Mouse (Mus musculus): Measurements from ENCODE around the gene Zfyve19. TPM values are rescaled to one million over a fixed set of nuclear protein-coding genes. Genes with fewer than 3 reads are reported as not detected.

The Zfyve19 gene
- polyA plus RNA-seq, 1 experiment from 2014 or later = 61.7 TPM

DNA sequence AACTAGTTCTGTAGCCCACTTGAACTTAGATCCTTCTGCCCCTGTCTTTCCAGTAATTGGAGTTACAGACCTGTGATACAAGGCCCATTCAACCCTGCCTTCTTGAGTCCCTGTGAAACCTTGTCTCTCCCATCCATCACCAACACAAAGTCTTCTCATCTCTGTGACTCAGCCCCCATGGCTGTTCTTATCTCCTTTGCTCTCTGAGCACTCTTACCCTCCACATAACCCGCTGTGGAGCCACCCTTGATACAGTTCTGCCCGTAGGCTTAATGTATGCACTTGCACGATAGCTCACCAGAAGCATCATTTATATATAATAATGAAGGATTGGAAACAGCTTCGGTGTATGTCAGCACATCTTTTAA lies 32.4 kb downstream of the Zfyve19 start:
- Histone ChIP-seq H3K9ac (no peak overlapping the region), H3K4me1 (replicated peaks; ENCODE audit: control insufficient read depth, insufficient read depth, low read length) (peaks cover 6% of the 10 kb centered on the region; the same call in 1 of the 2 replicates), H3K9me3 (ENCODE audit: control insufficient read depth, low read length) (no peaks in the 10 kb centered on the region), H3K36me3 (replicated peaks; ENCODE audit: control insufficient read depth, insufficient read depth) (no peaks in the 10 kb centered on the region), H3K4me3 (replicated peaks; ENCODE audit: low read length) (no peak overlapping the region), H3K27me3 (ENCODE audit: control insufficient read depth, insufficient read depth, low read length) (peaks cover 43% of the 10 kb centered on the region), H3K4me2 (replicated peaks) (no peak overlapping the region), H3K27ac (no peak overlapping the region)
- WGBS = 95% methylated on average over 4 of the region's 4 CpGs
- no peak for DNase-seq (ENCODE audit: low spot score)
- ATAC-seq (ENCODE audit: low FRiP score) = no peak

GRCm38 (mm10) chr2:119242548-119242947 lies 34.1 kb downstream of the Zfyve19 start:
- Histone ChIP-seq H3K4me3 (replicated peaks; ENCODE audit: low read length) (no peak overlapping the region), H3K27ac (no peak overlapping the region), H3K36me3 (replicated peaks; ENCODE audit: control insufficient read depth, insufficient read depth) (no peaks in the 10 kb centered on the region), H3K4me1 (replicated peaks; ENCODE audit: control insufficient read depth, insufficient read depth, low read length) (no peaks in the 10 kb centered on the region), H3K9ac (no peak overlapping the region), H3K4me2 (replicated peaks) (no peak overlapping the region), H3K27me3 (ENCODE audit: control insufficient read depth, insufficient read depth, low read length) (peaks cover 26% of the 10 kb centered on the region), H3K9me3 (ENCODE audit: control insufficient read depth, low read length) (no peaks in the 10 kb centered on the region)
- DNase-seq (ENCODE audit: low spot score) (no peak), ATAC-seq (ENCODE audit: low FRiP score) (no peak)
- 84% methylated on average over 9 of the region's 9 CpGs for WGBS

GRCm38 (mm10) chr2:119245246-119245645 lies 36.8 kb downstream of the Zfyve19 start:
- Histone ChIP-seq H3K9ac (no peak overlapping the region), H3K4me3 (replicated peaks; ENCODE audit: low read length) (no peak overlapping the region), H3K27me3 (ENCODE audit: control insufficient read depth, insufficient read depth, low read length) (peaks cover 2% of the 10 kb centered on the region; the same call in 1 of the 2 replicates), H3K27ac (no peak overlapping the region), H3K36me3 (replicated peaks; ENCODE audit: control insufficient read depth, insufficient read depth) (no peaks in the 10 kb centered on the region), H3K9me3 (ENCODE audit: control insufficient read depth, low read length) (no peaks in the 10 kb centered on the region), H3K4me1 (replicated peaks; ENCODE audit: control insufficient read depth, insufficient read depth, low read length) (no peaks in the 10 kb centered on the region), H3K4me2 (replicated peaks) (no peak overlapping the region)
- 86% methylated on average over 7 of the region's 7 CpGs for WGBS
- ATAC-seq (ENCODE audit: low FRiP score) = no peak
- no peak for DNase-seq (ENCODE audit: low spot score)

- no peak for ATAC-seq (ENCODE audit: low FRiP score)
- no peak overlapping the region for H3K4me2 ChIP-seq (replicated peaks)
- DNase-seq (ENCODE audit: low spot score) = no peak
- H3K9ac ChIP-seq = no peak overlapping the region
- 82% methylated on average over 9 of the region's 9 CpGs for WGBS
- H3K27me3 ChIP-seq (ENCODE audit: control insufficient read depth, insufficient read depth, low read length) = no peaks in the 10 kb centered on the region
- no peaks in the 10 kb centered on the region for H3K36me3 ChIP-seq (replicated peaks; ENCODE audit: control insufficient read depth, insufficient read depth)
- no peak overlapping the region for H3K4me3 ChIP-seq (replicated peaks; ENCODE audit: low read length)
- no peaks in the 10 kb centered on the region for H3K9me3 ChIP-seq (ENCODE audit: control insufficient read depth, low read length)
- H3K4me1 ChIP-seq (replicated peaks; ENCODE audit: control insufficient read depth, insufficient read depth, low read length) = no peaks in the 10 kb centered on the region
- no peak overlapping the region for H3K27ac ChIP-seq
Measured at GRCm38 (mm10) chr2:119247904-119248303, 39.5 kb downstream of the Zfyve19 start.

- Histone ChIP-seq H3K27me3 (ENCODE audit: control insufficient read depth, insufficient read depth, low read length) (no peaks in the 10 kb centered on the region), H3K4me3 (replicated peaks; ENCODE audit: low read length) (no peak overlapping the region), H3K9me3 (ENCODE audit: control insufficient read depth, low read length) (no peaks in the 10 kb centered on the region), H3K4me2 (replicated peaks) (no peak overlapping the region), H3K4me1 (replicated peaks; ENCODE audit: control insufficient read depth, insufficient read depth, low read length) (no peaks in the 10 kb centered on the region), H3K36me3 (replicated peaks; ENCODE audit: control insufficient read depth, insufficient read depth) (no peaks in the 10 kb centered on the region), H3K9ac (no peak overlapping the region), H3K27ac (no peak overlapping the region)
- WGBS = 80% methylated on average over 4 of the region's 4 CpGs
- DNase-seq (ENCODE audit: low spot score) = no peak
- no peak for ATAC-seq (ENCODE audit: low FRiP score)
Measured at GRCm38 (mm10) chr2:119249592-119250061, 41.2 kb downstream of the Zfyve19 start.

GRCm38 (mm10) chr2:119250377-119250776 lies 42.0 kb downstream of the Zfyve19 start:
- Histone ChIP-seq H3K36me3 (replicated peaks; ENCODE audit: control insufficient read depth, insufficient read depth) (no peaks in the 10 kb centered on the region), H3K9me3 (ENCODE audit: control insufficient read depth, low read length) (no peaks in the 10 kb centered on the region), H3K9ac (no peak overlapping the region), H3K27me3 (ENCODE audit: control insufficient read depth, insufficient read depth, low read length) (0 out of 2 replicates have a peak, but pooled peaks cover under 1% of the 10 kb centered on the region), H3K4me2 (replicated peaks) (peak overlapping the region; percentile 20; the same call in 1 of the 2 replicates), H3K4me3 (replicated peaks; ENCODE audit: low read length) (no peak overlapping the region), H3K4me1 (replicated peaks; ENCODE audit: control insufficient read depth, insufficient read depth, low read length) (no peaks in the 10 kb centered on the region), H3K27ac (no peak overlapping the region)
- ATAC-seq (ENCODE audit: low FRiP score) (no peak), DNase-seq (ENCODE audit: low spot score) (no peak)
- 59% methylated on average over 5 of the region's 5 CpGs for WGBS

GRCm38 (mm10) chr2:119250826-119251478 lies 42.5 kb downstream of the Zfyve19 start:
- WGBS = 18% methylated on average over 11 of the region's 11 CpGs
- H3K9me3 ChIP-seq (ENCODE audit: control insufficient read depth, low read length) = no peaks in the 10 kb centered on the region
- H3K4me1 ChIP-seq (replicated peaks; ENCODE audit: control insufficient read depth, insufficient read depth, low read length) = no peaks in the 10 kb centered on the region
- H3K27ac ChIP-seq = no peak overlapping the region
- H3K27me3 ChIP-seq (ENCODE audit: control insufficient read depth, insufficient read depth, low read length) = 0 out of 2 replicates have a peak, but pooled peaks cover 3% of the 10 kb centered on the region
- peak; percentile 85 for DNase-seq (ENCODE audit: low spot score)
- no peak overlapping the region for H3K9ac ChIP-seq
- H3K36me3 ChIP-seq (replicated peaks; ENCODE audit: control insufficient read depth, insufficient read depth) = no peaks in the 10 kb centered on the region
- H3K4me2 ChIP-seq (replicated peaks) = peak overlapping the region; percentile 20; the same call in 1 of the 2 replicates
- ATAC-seq (ENCODE audit: low FRiP score) = peak; percentile 34; the same call in 1 of the 2 replicates
- H3K4me3 ChIP-seq (replicated peaks; ENCODE audit: low read length) = no peak overlapping the region

DNA sequence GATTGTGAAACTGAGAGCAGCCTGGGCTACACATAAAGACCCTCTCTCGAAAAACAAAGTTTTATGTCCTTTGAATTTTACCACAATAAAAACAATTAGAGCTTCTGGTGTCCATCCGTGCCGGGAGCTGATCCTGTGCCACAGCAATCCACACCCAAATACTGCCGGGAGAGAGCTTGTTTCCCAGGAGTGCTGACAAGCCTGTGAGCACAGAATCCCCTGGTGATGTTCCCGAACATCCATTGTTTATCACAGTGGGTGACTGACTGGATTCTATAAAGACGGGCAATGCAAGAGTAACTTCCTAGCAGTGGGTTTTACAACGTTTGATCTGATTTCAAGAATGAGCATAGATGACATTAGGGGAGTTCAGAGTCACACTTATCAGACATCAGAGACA lies 46.6 kb downstream of the Zfyve19 start:
- H3K4me3 ChIP-seq (replicated peaks; ENCODE audit: low read length) = no peak overlapping the region
- WGBS = 7% methylated on average over 7 of the region's 7 CpGs
- 0 out of 2 replicates have a peak, but pooled peaks cover 3% of the 10 kb centered on the region for H3K27me3 ChIP-seq (ENCODE audit: control insufficient read depth, insufficient read depth, low read length)
- no peaks in the 10 kb centered on the region for H3K4me1 ChIP-seq (replicated peaks; ENCODE audit: control insufficient read depth, insufficient read depth, low read length)
- no peaks in the 10 kb centered on the region for H3K36me3 ChIP-seq (replicated peaks; ENCODE audit: control insufficient read depth, insufficient read depth)
- DNase-seq (ENCODE audit: low spot score) (no peak), ATAC-seq (ENCODE audit: low FRiP score) (no peak)
- no peaks in the 10 kb centered on the region for H3K9me3 ChIP-seq (ENCODE audit: control insufficient read depth, low read length)
- no peak overlapping the region for H3K27ac ChIP-seq
- H3K4me2 ChIP-seq (replicated peaks) = no peak overlapping the region
- H3K9ac ChIP-seq = no peak overlapping the region

DNA sequence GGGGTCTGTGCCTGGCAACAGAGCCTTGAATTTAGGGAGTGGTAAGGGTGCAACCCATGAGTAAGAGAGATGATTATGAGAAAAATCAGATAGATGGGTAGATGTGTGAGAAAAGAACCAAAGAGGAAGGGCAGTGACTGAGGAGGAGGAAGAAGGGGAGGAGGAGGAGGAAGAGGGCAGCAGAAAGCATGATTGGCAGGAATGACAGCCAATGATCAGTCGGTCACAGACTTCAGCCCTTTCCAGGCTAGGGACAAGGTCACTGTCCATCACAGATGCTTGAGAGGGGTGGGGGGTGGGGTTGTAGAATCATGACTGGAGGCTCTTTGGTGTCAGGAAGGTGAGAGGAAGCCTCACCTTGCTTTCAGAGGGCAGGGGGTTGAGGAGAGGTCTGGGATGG lies 52.1 kb downstream of the Zfyve19 start:
- Histone ChIP-seq H3K36me3 (replicated peaks; ENCODE audit: control insufficient read depth, insufficient read depth) (no peaks in the 10 kb centered on the region), H3K9ac (no peak overlapping the region), H3K9me3 (ENCODE audit: control insufficient read depth, low read length) (no peaks in the 10 kb centered on the region), H3K4me2 (replicated peaks) (no peak overlapping the region), H3K27me3 (ENCODE audit: control insufficient read depth, insufficient read depth, low read length) (0 out of 2 replicates have a peak, but pooled peaks cover 1% of the 10 kb centered on the region), H3K4me3 (replicated peaks; ENCODE audit: low read length) (no peak overlapping the region), H3K4me1 (replicated peaks; ENCODE audit: control insufficient read depth, insufficient read depth, low read length) (no peaks in the 10 kb centered on the region), H3K27ac (no peak overlapping the region)
- no peak for ATAC-seq (ENCODE audit: low FRiP score)
- 81% methylated on average over 1 of the region's 1 CpGs for WGBS
- no peak for DNase-seq (ENCODE audit: low spot score)
